Mouse (Mus musculus): Measurements from ENCODE around the gene Cphx3. TPM values are rescaled to one million over a fixed set of nuclear protein-coding genes. Genes with fewer than 3 reads are reported as not detected.
"Not testable (repeated sequence)": the region's sequence is repeated elsewhere in the genome, so short reads cannot be mapped to it uniquely, and the experiment has no call there.

Gene Cphx3
- polyA plus RNA-seq (2016; fragmentation: Nextera tagmentation; extraction: Ambion mirVana), result not detected in 2 replicates

- not testable (repeated sequence) for H3K27me3 ChIP-seq (ENCODE audit: insufficient read depth, poor library complexity, severe bottlenecking); DNase-seq (ENCODE audit: low spot score); H3K36me3 ChIP-seq; H3K4me3 ChIP-seq; H3K4me1 ChIP-seq; H3K27ac ChIP-seq; H3K9me3 ChIP-seq
- no CpG with 5 or more reads among the region's 1 CpGs for WGBS
Observed at GRCm38 (mm10) chr14:26081997-26082396, at the start of gene Cphx3. Gene Cphx3 (plus strand): TSS chr14:26082297.

GRCm38 (mm10) chr14:26034364-26034763 is 47.7 kb upstream of the Cphx3 start:
- H3K27me3 ChIP-seq (ENCODE audit: insufficient read depth, poor library complexity, severe bottlenecking); H3K36me3 ChIP-seq; H3K9me3 ChIP-seq; DNase-seq (ENCODE audit: low spot score); H3K4me3 ChIP-seq; H3K4me1 ChIP-seq; H3K27ac ChIP-seq: not testable (repeated sequence)
- no CpG with 5 or more reads among the region's 3 CpGs for WGBS

- WGBS, result no CpG with 5 or more reads among the region's 6 CpGs
- not testable (repeated sequence) for DNase-seq (ENCODE audit: low spot score); H3K36me3 ChIP-seq; H3K27me3 ChIP-seq (ENCODE audit: insufficient read depth, poor library complexity, severe bottlenecking); H3K4me1 ChIP-seq; H3K9me3 ChIP-seq; H3K27ac ChIP-seq; H3K4me3 ChIP-seq
Observed at GRCm38 (mm10) chr14:26035439-26035838, 46.7 kb upstream of the Cphx3 start.

- not testable (repeated sequence) for H3K27me3 ChIP-seq (ENCODE audit: insufficient read depth, poor library complexity, severe bottlenecking)
- WGBS, result no CpG with 5 or more reads among the region's 26 CpGs
Observed at GRCm38 (mm10) chr14:26042611-26043010, 39.5 kb upstream of the Cphx3 start, which contains the start of gene Gm9780. Gene Gm9780 (minus strand): TSS chr14:26042711.

GRCm38 (mm10) chr14:26045007-26045406 is 37.1 kb upstream of the Cphx3 start:
- H3K4me1 ChIP-seq; DNase-seq (ENCODE audit: low spot score); H3K36me3 ChIP-seq; H3K27me3 ChIP-seq (ENCODE audit: insufficient read depth, poor library complexity, severe bottlenecking); H3K27ac ChIP-seq; H3K9me3 ChIP-seq; H3K4me3 ChIP-seq: not testable (repeated sequence)
- WGBS, result no CpG with 5 or more reads among the region's 5 CpGs

More at GRCm38 (mm10) chr14:26042611-26043010, 39.5 kb upstream of the Cphx3 start, which contains the start of gene Gm9780:
- not testable (repeated sequence) for H3K36me3 ChIP-seq; H3K27ac ChIP-seq; H3K4me3 ChIP-seq; H3K9me3 ChIP-seq; H3K4me1 ChIP-seq; DNase-seq (ENCODE audit: low spot score)

GRCm38 (mm10) chr14:26047026-26047425 is 35.1 kb upstream of the Cphx3 start:
- H3K36me3 ChIP-seq; H3K4me1 ChIP-seq; DNase-seq (ENCODE audit: low spot score); H3K4me3 ChIP-seq; H3K27ac ChIP-seq; H3K27me3 ChIP-seq (ENCODE audit: insufficient read depth, poor library complexity, severe bottlenecking); H3K9me3 ChIP-seq: not testable (repeated sequence)
- WGBS, result no CpG with 5 or more reads among the region's 8 CpGs

- not testable (repeated sequence) for H3K4me1 ChIP-seq; H3K27me3 ChIP-seq (ENCODE audit: insufficient read depth, poor library complexity, severe bottlenecking); H3K4me3 ChIP-seq; DNase-seq (ENCODE audit: low spot score); H3K9me3 ChIP-seq; H3K27ac ChIP-seq; H3K36me3 ChIP-seq
- WGBS, result no CpG with 5 or more reads among the region's 9 CpGs
Observed at GRCm38 (mm10) chr14:26048767-26049166, 33.3 kb upstream of the Cphx3 start.

GRCm38 (mm10) chr14:26058184-26058583 is 23.9 kb upstream of the Cphx3 start:
- not testable (repeated sequence) for H3K4me1 ChIP-seq; H3K36me3 ChIP-seq; H3K27ac ChIP-seq; DNase-seq (ENCODE audit: low spot score); H3K27me3 ChIP-seq (ENCODE audit: insufficient read depth, poor library complexity, severe bottlenecking); H3K9me3 ChIP-seq; H3K4me3 ChIP-seq
- no CpG with 5 or more reads among the region's 3 CpGs for WGBS

- not testable (repeated sequence) for DNase-seq (ENCODE audit: low spot score); H3K27ac ChIP-seq; H3K4me1 ChIP-seq; H3K4me3 ChIP-seq; H3K36me3 ChIP-seq; H3K27me3 ChIP-seq (ENCODE audit: insufficient read depth, poor library complexity, severe bottlenecking); H3K9me3 ChIP-seq
- WGBS, result no CpG with 5 or more reads among the region's 6 CpGs
Observed at GRCm38 (mm10) chr14:26059362-26059761, 22.7 kb upstream of the Cphx3 start.

- not testable (repeated sequence) for H3K27ac ChIP-seq; H3K36me3 ChIP-seq; H3K9me3 ChIP-seq; H3K4me3 ChIP-seq; H3K27me3 ChIP-seq (ENCODE audit: insufficient read depth, poor library complexity, severe bottlenecking); H3K4me1 ChIP-seq; DNase-seq (ENCODE audit: low spot score)
- no CpG with 5 or more reads among the region's 44 CpGs for WGBS
Observed at GRCm38 (mm10) chr14:26066574-26067324, 15.3 kb upstream of the Cphx3 start.

- no CpG with 5 or more reads among the region's 10 CpGs for WGBS
- H3K27me3 ChIP-seq (ENCODE audit: insufficient read depth, poor library complexity, severe bottlenecking); DNase-seq (ENCODE audit: low spot score); H3K27ac ChIP-seq; H3K36me3 ChIP-seq; H3K9me3 ChIP-seq; H3K4me3 ChIP-seq; H3K4me1 ChIP-seq: not testable (repeated sequence)
Observed at GRCm38 (mm10) chr14:26067325-26067633, 14.8 kb upstream of the Cphx3 start, which contains the start of gene Tmem254c. Gene Tmem254c (minus strand): TSS chr14:26067355.

GRCm38 (mm10) chr14:26076620-26077390 is 5.3 kb upstream of the Cphx3 start:
- H3K9me3 ChIP-seq; DNase-seq (ENCODE audit: low spot score); H3K4me3 ChIP-seq; H3K36me3 ChIP-seq; H3K27me3 ChIP-seq (ENCODE audit: insufficient read depth, poor library complexity, severe bottlenecking); H3K27ac ChIP-seq; H3K4me1 ChIP-seq: not testable (repeated sequence)
- no CpG with 5 or more reads among the region's 5 CpGs for WGBS

- not testable (repeated sequence) for H3K27ac ChIP-seq; H3K27me3 ChIP-seq (ENCODE audit: insufficient read depth, poor library complexity, severe bottlenecking); DNase-seq (ENCODE audit: low spot score); H3K36me3 ChIP-seq; H3K4me1 ChIP-seq; H3K4me3 ChIP-seq; H3K9me3 ChIP-seq
- no CpG with 5 or more reads among the region's 6 CpGs for WGBS
Observed at GRCm38 (mm10) chr14:26081216-26081615, 881 bp upstream of the Cphx3 start, which contains the start of gene Cphx2. Gene Cphx2 (plus strand): TSS chr14:26081516.

Measured in heart, embryonic 10.5 days (tissue).